Mouse (Mus musculus) hindbrain, postnatal 0 days (tissue): Measurements from ENCODE around the gene Skint6. TPM values are rescaled to one million over a fixed set of nuclear protein-coding genes. Genes with fewer than 3 reads are reported as not detected.

Source experiments
- ATAC-seq: fragments of 200-750 bp; cut with Nextera tagmentation; 2 replicates; pipeline ENCODE4 v1.8.0; 2017; ENCODE audit warnings: mild to moderate bottlenecking, moderate TSS enrichment, moderate library complexity
- DNase-seq: peaks from one replicate; pipeline ENCODE4 v3.0.0-alpha.2; 2015; ENCODE audit warnings: low spot score
- H3K27ac ChIP-seq: fragments of 300-500 bp; sonication (generic); 2 replicates; pipeline ENCODE4 v1.5.1; 2014; ENCODE audit warnings: mild to moderate bottlenecking
- H3K27me3 ChIP-seq: fragments of 300-500 bp; sonication (generic); 2 replicates; pipeline ENCODE4 v1.6.1; 2014; ENCODE audit warnings: low read length, mixed read lengths; ENCODE audit not compliant: insufficient read depth
- H3K36me3 ChIP-seq: fragments of 300-500 bp; sonication (generic); 2 replicates; pipeline ENCODE4 v1.6.1; 2014; ENCODE audit warnings: low read length, mixed read lengths; ENCODE audit not compliant: insufficient read depth
- H3K4me1 ChIP-seq: fragments of 300-500 bp; sonication (generic); 2 replicates; pipeline ENCODE4 v1.6.1; 2014; ENCODE audit warnings: antibody characterized with exemption, low read length, mixed read lengths; ENCODE audit not compliant: insufficient read depth
- H3K4me2 ChIP-seq: fragments of 300-500 bp; sonication (generic); 2 replicates; pipeline ENCODE4 v1.6.1; 2014; ENCODE audit warnings: low read depth, mild to moderate bottlenecking, low read length, moderate library complexity, mixed read lengths
- H3K4me3 ChIP-seq: fragments of 300-500 bp; sonication (generic); 2 replicates; pipeline ENCODE4 v1.5.1; 2014; ENCODE audit warnings: low read length
- H3K9ac ChIP-seq: fragments of 300-500 bp; sonication (generic); replicated peaks from 2 replicates; pipeline ENCODE4 v1.6.1; 2014; ENCODE audit warnings: mild to moderate bottlenecking, low read length, moderate library complexity, mixed read lengths
- H3K9me3 ChIP-seq: fragments of 300-500 bp; sonication (generic); 2 replicates; pipeline ENCODE4 v1.6.1; 2016; ENCODE audit warnings: low read length, mixed read lengths
- CTCF ChIP-seq: IDR thresholded peaks from 2 replicates; pipeline ENCODE4 v1.5.1; 2016; ENCODE audit warnings: antibody characterized with exemption, control low read depth, low read depth
- WGBS: fragments of 180-500 bp; shearing (Covaris S2); extraction: QIAGEN DNeasy Blood & Tissue Kit; methylation state at CpG from one replicate; pipeline ENCODE4 v1.1.7; 2014; 5-methylcytosine and 5-hydroxymethylcytosine counted together
- polyA plus RNA-seq: library from polyadenylated mRNA; unstranded; fragments of >200 nt; fragmentation: Nextera tagmentation; extraction: Ambion mirVana; gene quantifications from 2 replicates; pipeline ENCODE4 v1.2.1, GENCODE M21; 2015
- total RNA-seq: library from RNA; depleted of rRNA; stranded (reverse); fragments of >200 nt; gene quantifications from 2 replicates; pipeline ENCODE4 v1.2.3, GENCODE M21; 2014

The Skint6 gene
- total and polyA plus RNA-seq, 2 experiments from 2014 or later: not detected

GRCm38 (mm10) chr4:112790646-112791045, 496.1 kb downstream of the Skint6 start:
- Histone ChIP-seq H3K9ac (no peak overlapping the region), H3K9me3 (peaks cover 30% of the 10 kb centered on the region), H3K4me2 (no peak overlapping the region), H3K27me3 (no peaks in the 10 kb centered on the region), H3K4me1 (no peaks in the 10 kb centered on the region), H3K4me3 (no peak overlapping the region), H3K36me3 (no peaks in the 10 kb centered on the region), H3K27ac (no peak overlapping the region)
- no peak; the same call in 1 of the 2 replicates for TF ChIP-seq CTCF
- DNase-seq: no peak
- 10% methylated on average over 1 of the region's 1 CpGs for WGBS
- no peak for ATAC-seq

DNA sequence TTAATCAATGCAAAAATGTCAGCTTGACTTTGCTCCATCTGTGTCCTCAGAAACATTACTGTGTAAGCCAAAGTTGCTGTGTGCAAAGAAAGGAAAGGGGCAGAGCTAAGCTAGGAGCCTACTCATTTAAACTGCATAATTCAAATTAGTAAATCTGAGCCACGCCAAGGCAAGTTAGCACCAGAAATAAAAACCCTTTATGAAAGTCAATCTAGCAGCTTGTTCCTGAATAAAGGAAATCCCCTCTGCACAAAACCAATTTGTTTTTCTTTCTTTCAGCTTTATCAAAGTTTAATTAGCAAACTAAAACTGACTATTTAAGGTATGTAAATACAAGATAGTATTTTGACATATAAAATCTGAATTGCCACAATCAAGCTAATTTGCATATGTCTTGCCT, 512.0 kb downstream of the Skint6 start, which contains the start of gene Skint10:
Gene Skint10, minus strand, starts transcription at position 101 of the 400 bp plus-strand sequence.
- WGBS: 89% methylated on average over 1 of the region's 1 CpGs
- H3K27ac ChIP-seq: no peak within 1 kb of the TSS
- H3K9me3 ChIP-seq: 0 out of 2 replicates have a peak, but pooled peaks cover 12% of the 10 kb centered on the region
- no peaks in the 10 kb centered on the region for H3K4me1 ChIP-seq
- H3K4me3 ChIP-seq: no peak within 1 kb of the TSS
- H3K4me2 ChIP-seq: no peak within 1 kb of the TSS
- DNase-seq (no peak), ATAC-seq (no peak)
- H3K27me3 ChIP-seq: no peaks in the 10 kb centered on the region
- H3K9ac ChIP-seq: no peak within 1 kb of the TSS
- no peaks in the 10 kb centered on the region for H3K36me3 ChIP-seq
- TF ChIP-seq CTCF: no peak
